Mouse (Mus musculus) cerebellum, adult 2 months (tissue): ENCODE measurements around the gene Zfp653.
A peak's percentile ranks its signal among the peaks of the same experiment; 100 is the strongest.

Experiments
- CTCF ChIP-seq: fragments of 200-500 bp; IDR thresholded peaks from 2 replicates; pipeline ENCODE4 v1.5.1; 2011; ENCODE audit warnings: low read depth, mild to moderate bottlenecking, control low read depth, low read length, moderate library complexity, borderline replicate concordance; ENCODE audit not compliant: insufficient read depth
- POLR2A ChIP-seq: fragments of 200-500 bp; IDR thresholded peaks from 2 replicates; pipeline ENCODE4 v1.6.1; 2011; ENCODE audit warnings: low read length, control low read depth, borderline replicate concordance; ENCODE audit not compliant: insufficient read depth

GRCm38 (mm10) chr9:22070791-22071573, at the start of gene Zfp653, which contains the start of gene Gm49318:
- TF ChIP-seq CTCF, result no peak
- peak; percentile 92 for TF ChIP-seq POLR2A
